Mouse (Mus musculus): ENCODE data around the gene Colgalt1. TPM values are rescaled to one million over a fixed set of nuclear protein-coding genes. Genes with fewer than 3 reads are reported as not detected.
A peak's percentile ranks its signal among the peaks of the same experiment; 100 is the strongest.

Gene Colgalt1
- polyA plus RNA-seq, 1 experiment from 2014 or later: 45.4 TPM

DNA sequence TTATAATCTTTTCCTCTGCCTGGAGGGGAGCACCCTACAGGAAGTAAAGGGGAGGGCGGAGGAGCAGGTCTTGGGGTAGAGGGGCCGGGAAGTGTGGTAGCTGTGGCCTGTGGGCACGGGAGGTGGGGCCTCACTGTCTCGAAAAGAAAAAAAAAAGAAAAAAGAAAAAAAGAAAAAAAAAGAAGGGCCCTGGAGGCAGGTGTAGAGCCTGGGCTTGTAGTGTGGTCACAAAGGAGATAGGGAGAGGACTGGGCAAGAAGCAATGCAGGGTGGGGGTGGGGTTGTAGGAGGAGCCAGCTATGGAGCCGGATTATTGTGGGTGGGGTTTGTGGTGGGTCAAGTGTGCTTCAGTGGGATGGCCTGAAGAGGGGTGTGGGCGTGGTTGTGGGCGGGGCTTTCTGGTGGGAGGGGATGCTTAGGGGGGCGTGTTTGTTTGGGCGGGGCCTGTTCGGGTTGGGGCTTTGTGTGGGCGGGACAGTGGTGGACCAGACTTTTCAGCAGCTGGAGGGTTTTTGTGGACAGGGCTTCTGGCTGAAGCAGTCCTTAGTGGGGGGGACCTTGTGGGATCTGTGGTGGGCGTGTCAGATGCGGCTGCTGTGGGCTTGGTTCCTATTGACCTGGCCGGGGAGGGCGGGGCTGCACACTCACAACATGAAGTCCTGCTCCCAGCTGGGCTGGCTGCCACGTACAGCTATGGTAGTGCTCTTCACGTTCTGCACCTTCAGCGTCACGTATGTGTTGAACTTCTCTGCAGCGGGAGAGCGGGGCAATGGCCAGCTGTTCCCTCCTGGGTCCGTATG, 54.7 kb downstream of the Colgalt1 start:
- peak; percentile 96 for DNase-seq (ENCODE audit: low spot score)
- Histone ChIP-seq H3K4me3 (ENCODE audit: low read depth, low read length) (peak overlapping the region; percentile 40), H3K4me1 (replicated peaks; ENCODE audit: control insufficient read depth, insufficient read depth, low read length) (peaks cover 28% of the 10 kb centered on the region), H3K27me3 (replicated peaks; ENCODE audit: control insufficient read depth, insufficient read depth, low read length) (peaks cover 38% of the 10 kb centered on the region), H3K27ac (ENCODE audit: low read depth, low read length) (0 out of 2 replicates have a peak overlapping the region, but pooled peaks have one; percentile 10), H3K4me2 (peak overlapping the region; percentile 74), H3K9ac (ENCODE audit: low read depth, low read length) (no peak overlapping the region), H3K36me3 (ENCODE audit: control insufficient read depth, insufficient read depth, low read length) (no peaks in the 10 kb centered on the region), H3K9me3 (ENCODE audit: control insufficient read depth, low read length) (no peaks in the 10 kb centered on the region)
- ATAC-seq (replicated peaks; ENCODE audit: low FRiP score): peak; percentile 79
- 3% methylated on average over 22 of the region's 22 CpGs for WGBS

DNA sequence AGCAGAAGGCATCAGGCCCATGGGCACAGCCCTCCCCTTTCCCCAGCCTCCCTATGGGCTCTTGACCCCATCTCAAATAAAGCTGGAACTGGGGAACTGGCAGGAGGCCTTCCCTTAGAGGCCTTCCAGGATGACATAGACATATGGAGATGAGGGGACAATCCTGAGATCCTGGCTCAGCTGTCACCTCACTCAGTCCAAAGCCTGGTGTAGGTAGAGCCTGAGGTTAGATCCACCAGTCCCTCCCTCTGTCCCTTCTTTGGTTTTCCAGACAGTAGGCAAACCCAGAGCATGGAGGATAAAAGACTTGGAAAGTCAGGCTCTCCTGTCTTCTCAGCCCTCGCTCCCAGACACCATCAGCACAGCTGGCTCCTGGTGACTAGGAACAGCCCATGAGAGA, 56.1 kb downstream of the Colgalt1 start:
- H3K4me2 ChIP-seq: no peak overlapping the region

DNA sequence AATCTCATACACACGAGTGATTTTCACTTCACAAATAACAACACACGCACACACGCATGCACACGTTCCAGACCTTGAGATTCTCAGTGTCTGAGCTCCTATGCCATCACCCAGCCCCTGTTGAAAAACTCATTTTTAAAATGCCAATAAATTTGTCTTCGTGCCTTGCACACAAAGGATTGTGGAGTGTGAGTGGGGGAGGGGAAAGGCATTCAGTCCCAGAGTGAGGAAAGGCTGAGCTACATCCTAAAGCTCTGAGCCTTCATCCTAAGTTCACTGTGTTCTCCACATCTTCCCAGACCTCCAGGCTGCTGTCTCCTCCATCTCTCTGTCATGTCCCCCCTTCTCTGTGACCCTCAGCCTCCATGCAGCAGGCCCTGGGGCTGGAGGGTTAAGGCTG, 56.5 kb downstream of the Colgalt1 start:
- Histone ChIP-seq H3K4me3 (ENCODE audit: low read depth, low read length) (no peak overlapping the region), H3K9me3 (ENCODE audit: control insufficient read depth, low read length) (no peaks in the 10 kb centered on the region), H3K4me1 (replicated peaks; ENCODE audit: control insufficient read depth, insufficient read depth, low read length) (peaks cover 38% of the 10 kb centered on the region), H3K4me2 (no peak overlapping the region), H3K27me3 (replicated peaks; ENCODE audit: control insufficient read depth, insufficient read depth, low read length) (peaks cover 40% of the 10 kb centered on the region), H3K27ac (ENCODE audit: low read depth, low read length) (0 out of 2 replicates have a peak overlapping the region, but pooled peaks have one; percentile 43), H3K36me3 (ENCODE audit: control insufficient read depth, insufficient read depth, low read length) (no peaks in the 10 kb centered on the region), H3K9ac (ENCODE audit: low read depth, low read length) (no peak overlapping the region)
- no peak for DNase-seq (ENCODE audit: low spot score)
- WGBS: 58% methylated on average over 5 of the region's 5 CpGs
- ATAC-seq (replicated peaks; ENCODE audit: low FRiP score): no peak

More for the DNA sequence above, 56.1 kb downstream of the Colgalt1 start:
- no peaks in the 10 kb centered on the region for H3K36me3 ChIP-seq (ENCODE audit: control insufficient read depth, insufficient read depth, low read length)
- no peaks in the 10 kb centered on the region for H3K9me3 ChIP-seq (ENCODE audit: control insufficient read depth, low read length)
- H3K9ac ChIP-seq (ENCODE audit: low read depth, low read length): no peak overlapping the region
- no peak overlapping the region for H3K27ac ChIP-seq (ENCODE audit: low read depth, low read length)
- peaks cover 40% of the 10 kb centered on the region for H3K27me3 ChIP-seq (replicated peaks; ENCODE audit: control insufficient read depth, insufficient read depth, low read length)
- ATAC-seq (replicated peaks; ENCODE audit: low FRiP score) (no peak), DNase-seq (ENCODE audit: low spot score) (no peak)
- peaks cover 36% of the 10 kb centered on the region for H3K4me1 ChIP-seq (replicated peaks; ENCODE audit: control insufficient read depth, insufficient read depth, low read length)
- 35% methylated on average over 1 of the region's 1 CpGs for WGBS
- no peak overlapping the region for H3K4me3 ChIP-seq (ENCODE audit: low read depth, low read length)

DNA sequence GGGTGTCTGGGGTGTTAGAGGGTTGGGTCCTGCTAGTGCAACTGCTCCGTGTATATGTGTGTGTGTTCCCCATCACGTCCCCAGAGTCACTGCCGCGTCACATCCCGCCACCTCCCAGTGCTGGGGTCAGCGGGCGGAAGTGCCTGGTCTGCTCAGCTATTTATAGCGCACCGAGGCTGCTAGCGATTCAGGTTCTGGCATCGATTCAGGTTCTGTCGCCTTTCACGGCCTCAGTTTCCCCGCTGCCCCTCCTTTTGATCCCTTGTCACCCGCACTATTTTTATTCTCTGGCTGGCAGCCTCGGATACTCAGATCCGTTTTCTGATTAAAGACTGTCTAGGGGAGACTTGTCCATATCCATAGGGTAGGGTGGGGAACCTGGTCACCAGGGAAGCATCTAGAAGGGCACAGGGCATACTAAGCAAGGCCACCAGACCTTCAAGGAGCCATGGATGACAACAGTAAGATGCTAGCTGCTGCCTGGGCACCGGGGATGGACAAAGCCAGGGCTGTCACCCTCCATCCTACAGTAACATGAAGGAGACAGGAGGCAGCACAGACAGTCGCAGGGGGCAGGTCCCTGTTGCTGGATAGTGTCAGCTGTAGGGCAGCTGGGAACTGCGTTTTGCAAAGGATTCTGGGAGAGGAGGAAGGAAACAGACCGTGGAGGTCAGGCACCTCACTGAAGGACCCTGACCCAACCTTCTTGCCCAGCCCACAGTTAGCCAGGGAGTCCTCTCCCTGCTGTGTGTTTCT, 57.6 kb downstream of the Colgalt1 start:
- no peak for DNase-seq (ENCODE audit: low spot score)
- Histone ChIP-seq H3K9ac (ENCODE audit: low read depth, low read length) (no peak overlapping the region), H3K27me3 (replicated peaks; ENCODE audit: control insufficient read depth, insufficient read depth, low read length) (peaks cover 39% of the 10 kb centered on the region), H3K4me2 (peak overlapping the region; percentile 48), H3K27ac (ENCODE audit: low read depth, low read length) (0 out of 2 replicates have a peak overlapping the region, but pooled peaks have one; percentile 43), H3K4me3 (ENCODE audit: low read depth, low read length) (peak overlapping the region; percentile 3; the same call in 1 of the 2 replicates), H3K36me3 (ENCODE audit: control insufficient read depth, insufficient read depth, low read length) (no peaks in the 10 kb centered on the region), H3K9me3 (ENCODE audit: control insufficient read depth, low read length) (no peaks in the 10 kb centered on the region), H3K4me1 (replicated peaks; ENCODE audit: control insufficient read depth, insufficient read depth, low read length) (peaks cover 38% of the 10 kb centered on the region)
- 3% methylated on average over 21 of the region's 21 CpGs for WGBS
- ATAC-seq (replicated peaks; ENCODE audit: low FRiP score): 0 out of 2 replicates have a peak, but pooled peaks have one; percentile 14

DNA sequence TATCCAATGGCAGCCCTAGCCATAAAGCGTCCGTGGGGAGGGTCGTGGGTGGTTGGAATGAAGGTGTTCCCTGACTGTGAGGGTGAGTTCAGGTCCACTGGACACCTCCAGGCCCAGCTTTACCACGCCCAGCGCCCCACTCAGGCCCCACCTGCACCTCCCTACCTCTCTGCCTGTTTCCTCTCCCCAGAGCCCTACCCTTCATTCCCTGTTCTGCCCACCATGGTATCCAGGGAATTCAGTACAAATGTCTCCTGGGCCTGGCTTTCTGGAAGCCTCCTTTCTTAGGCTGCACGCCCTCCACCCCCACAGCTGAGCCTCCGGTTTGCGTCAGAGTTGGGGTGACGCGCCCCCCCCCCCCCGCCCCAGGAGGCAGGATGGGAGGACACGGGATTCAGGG, 59.4 kb downstream of the Colgalt1 start:
- DNase-seq (ENCODE audit: low spot score): no peak
- no peak overlapping the region for H3K9ac ChIP-seq (ENCODE audit: low read depth, low read length)
- peak overlapping the region; percentile 63 for H3K4me3 ChIP-seq (ENCODE audit: low read depth, low read length)
- 19% methylated on average over 10 of the region's 12 CpGs for WGBS
- no peak overlapping the region for H3K27ac ChIP-seq (ENCODE audit: low read depth, low read length)
- H3K4me1 ChIP-seq (replicated peaks; ENCODE audit: control insufficient read depth, insufficient read depth, low read length): peaks cover 34% of the 10 kb centered on the region
- peak overlapping the region; percentile 99 for H3K4me2 ChIP-seq
- peaks cover 37% of the 10 kb centered on the region for H3K27me3 ChIP-seq (replicated peaks; ENCODE audit: control insufficient read depth, insufficient read depth, low read length)
- ATAC-seq (replicated peaks; ENCODE audit: low FRiP score): no peak
- no peaks in the 10 kb centered on the region for H3K9me3 ChIP-seq (ENCODE audit: control insufficient read depth, low read length)
- H3K36me3 ChIP-seq (ENCODE audit: control insufficient read depth, insufficient read depth, low read length): no peaks in the 10 kb centered on the region

DNA sequence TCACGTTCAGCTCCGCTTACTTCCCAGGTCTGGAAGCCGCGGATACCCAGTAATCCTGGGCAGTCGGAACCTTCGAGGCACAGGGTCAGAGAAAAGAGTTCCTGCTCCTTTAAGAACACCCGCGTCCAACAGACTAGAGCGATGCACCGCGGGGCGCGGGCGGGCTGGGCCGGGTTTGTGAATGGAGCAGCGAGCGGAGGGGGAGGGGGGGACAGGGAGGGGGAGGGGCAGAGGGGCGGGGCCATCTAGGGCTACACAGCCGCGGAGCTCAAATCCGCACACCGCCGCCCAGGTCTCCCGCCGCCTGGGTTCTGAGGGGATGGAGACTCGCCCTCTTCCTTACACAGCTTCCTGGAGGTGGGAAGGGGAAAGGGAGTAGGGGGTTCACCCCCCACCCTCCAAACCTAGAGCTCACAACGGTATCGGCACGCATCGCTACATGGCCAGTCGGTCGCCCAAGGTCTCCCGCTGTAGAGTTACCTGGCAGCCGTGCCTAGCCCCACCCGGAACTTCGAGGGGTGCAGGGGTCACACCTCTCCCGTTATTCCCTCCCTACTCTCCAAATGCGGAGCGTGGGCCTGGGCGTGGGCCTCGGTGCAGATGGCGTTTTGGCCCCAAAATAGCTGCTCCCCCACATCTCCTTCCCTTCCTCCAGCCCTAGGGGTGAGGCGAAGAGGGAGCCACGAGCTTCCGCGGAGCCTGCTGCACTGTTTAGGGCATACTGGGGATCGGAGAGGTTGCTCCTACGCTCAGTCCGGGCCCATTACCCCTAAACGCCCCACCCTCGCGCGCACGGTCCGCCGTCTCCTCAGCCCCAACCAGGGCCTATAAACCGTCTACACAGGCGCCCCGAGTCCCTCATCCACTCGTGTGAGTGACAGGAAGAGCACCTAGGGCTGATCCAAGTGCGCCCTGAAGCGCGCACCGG, 60.1 kb downstream of the Colgalt1 start:
- H3K4me1 ChIP-seq (replicated peaks; ENCODE audit: control insufficient read depth, insufficient read depth, low read length): peaks cover 32% of the 10 kb centered on the region
- peak overlapping the region; percentile 63 for H3K4me3 ChIP-seq (ENCODE audit: low read depth, low read length)
- H3K36me3 ChIP-seq (ENCODE audit: control insufficient read depth, insufficient read depth, low read length): no peaks in the 10 kb centered on the region
- no peaks in the 10 kb centered on the region for H3K9me3 ChIP-seq (ENCODE audit: control insufficient read depth, low read length)
- H3K27ac ChIP-seq (ENCODE audit: low read depth, low read length): no peak overlapping the region
- DNase-seq (ENCODE audit: low spot score) (no peak), ATAC-seq (replicated peaks; ENCODE audit: low FRiP score) (peak; percentile 32)
- H3K4me2 ChIP-seq: peak overlapping the region; percentile 99
- peaks cover 37% of the 10 kb centered on the region for H3K27me3 ChIP-seq (replicated peaks; ENCODE audit: control insufficient read depth, insufficient read depth, low read length)
- H3K9ac ChIP-seq (ENCODE audit: low read depth, low read length): 0 out of 2 replicates have a peak overlapping the region, but pooled peaks have one; percentile 6
- WGBS: under 1% methylated on average over 60 of the region's 64 CpGs

DNA sequence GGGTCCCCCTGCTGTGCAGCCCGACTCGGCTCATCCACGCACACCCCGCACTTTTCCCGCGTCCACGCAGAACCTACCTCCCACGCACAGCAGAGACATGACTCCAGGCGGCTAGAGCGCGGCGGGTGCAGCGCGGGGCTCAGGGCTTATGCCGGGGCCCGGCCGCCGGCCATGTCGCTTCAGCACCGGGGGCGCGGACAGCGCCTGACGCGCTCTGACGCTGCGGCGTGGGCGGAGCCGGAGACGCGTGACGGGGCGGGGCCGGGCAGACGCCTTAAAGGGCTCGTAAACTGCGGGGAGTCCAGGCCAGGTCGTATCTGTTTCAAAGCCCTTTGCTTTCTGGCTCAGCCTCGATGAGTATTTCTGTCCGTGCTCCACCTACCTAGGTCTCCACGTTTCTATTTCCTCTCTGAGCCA, 60.8 kb downstream of the Colgalt1 start, which contains the start of gene Unc13a:
Unc13a (minus strand) TSS at position 209 of the 417 bp plus-strand sequence.
- Histone ChIP-seq H3K9me3 (ENCODE audit: control insufficient read depth, low read length) (no peaks in the 10 kb centered on the region), H3K36me3 (ENCODE audit: control insufficient read depth, insufficient read depth, low read length) (no peaks in the 10 kb centered on the region), H3K27ac (ENCODE audit: low read depth, low read length) (no peak within 1 kb of the TSS), H3K4me1 (replicated peaks; ENCODE audit: control insufficient read depth, insufficient read depth, low read length) (peaks cover 28% of the 10 kb centered on the region), H3K27me3 (replicated peaks; ENCODE audit: control insufficient read depth, insufficient read depth, low read length) (peaks cover 33% of the 10 kb centered on the region), H3K4me3 (ENCODE audit: low read depth, low read length) (peak within 1 kb of the TSS; percentile 63), H3K9ac (ENCODE audit: low read depth, low read length) (peak within 1 kb of the TSS; percentile 15; the same call in 1 of the 2 replicates), H3K4me2 (peak within 1 kb of the TSS; percentile 99)
- DNase-seq (ENCODE audit: low spot score) (peak; percentile 90), ATAC-seq (replicated peaks; ENCODE audit: low FRiP score) (peak; percentile 62)
- WGBS: 0% methylated on average over 42 of the region's 42 CpGs

All from liver, embryonic 11.5 days (tissue).